Mouse (Mus musculus): Measurements from ENCODE around the gene Kcnh1. TPM values are rescaled to one million over a fixed set of nuclear protein-coding genes. Genes with fewer than 3 reads are reported as not detected.

The Kcnh1 gene
- polyA plus RNA-seq, 1 experiment from 2014 or later = 1.4 TPM

DNA sequence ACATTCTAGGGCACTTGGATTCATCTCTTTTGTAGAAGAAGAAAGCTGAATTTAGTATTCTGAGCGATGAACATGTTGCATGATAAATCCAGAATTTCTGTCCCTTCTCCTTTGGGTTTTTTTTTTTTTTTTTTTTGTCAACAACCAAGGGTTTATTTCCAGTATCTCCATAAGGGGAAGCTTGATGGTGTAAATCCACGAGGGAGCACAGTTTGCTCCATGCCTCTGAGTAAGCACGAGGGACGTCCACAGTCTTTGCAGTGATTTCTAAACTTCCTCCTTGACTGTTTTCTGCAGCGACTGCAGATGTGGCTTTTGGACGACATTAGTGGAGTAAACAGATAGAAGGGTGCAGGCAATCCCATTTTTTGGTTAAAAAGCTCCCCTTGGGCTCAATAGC lies 140.6 kb downstream of the Kcnh1 start:
- H3K27me3 ChIP-seq = no peaks in the 10 kb centered on the region
- 71% methylated on average over 6 of the region's 6 CpGs for WGBS
- H3K9ac ChIP-seq = no peak overlapping the region
- no peak overlapping the region for H3K4me3 ChIP-seq
- no peaks in the 10 kb centered on the region for H3K4me1 ChIP-seq
- H3K9me3 ChIP-seq = no peaks in the 10 kb centered on the region
- no peak for ATAC-seq (ENCODE audit: borderline replicate concordance, extremely low read depth, low FRiP score, low TSS enrichment)
- no peak overlapping the region for H3K4me2 ChIP-seq
- H3K27ac ChIP-seq = no peak overlapping the region
- H3K36me3 ChIP-seq = no peaks in the 10 kb centered on the region

DNA sequence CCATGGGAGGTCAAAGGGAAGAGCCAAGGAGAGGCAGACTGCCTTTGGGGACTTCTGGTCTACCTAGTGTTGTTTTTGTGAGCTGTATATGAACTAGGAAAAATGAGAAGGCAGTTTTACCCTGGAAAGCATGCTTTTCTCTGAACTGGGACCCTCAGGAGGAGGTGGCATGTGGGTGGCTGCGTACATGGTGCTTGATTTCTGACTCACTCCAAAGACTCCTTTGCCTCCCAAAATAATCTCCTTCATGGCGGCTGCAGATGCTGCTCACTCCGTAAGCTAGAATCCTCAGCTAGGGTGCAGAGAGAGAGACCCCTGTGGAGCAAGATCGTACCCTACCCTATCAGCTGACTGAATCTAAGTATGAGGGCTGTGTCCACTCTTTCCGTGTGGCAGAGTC lies 145.5 kb downstream of the Kcnh1 start:
- no peaks in the 10 kb centered on the region for H3K4me1 ChIP-seq
- no peak for ATAC-seq (ENCODE audit: borderline replicate concordance, extremely low read depth, low FRiP score, low TSS enrichment)
- WGBS = 88% methylated on average over 5 of the region's 5 CpGs

DNA sequence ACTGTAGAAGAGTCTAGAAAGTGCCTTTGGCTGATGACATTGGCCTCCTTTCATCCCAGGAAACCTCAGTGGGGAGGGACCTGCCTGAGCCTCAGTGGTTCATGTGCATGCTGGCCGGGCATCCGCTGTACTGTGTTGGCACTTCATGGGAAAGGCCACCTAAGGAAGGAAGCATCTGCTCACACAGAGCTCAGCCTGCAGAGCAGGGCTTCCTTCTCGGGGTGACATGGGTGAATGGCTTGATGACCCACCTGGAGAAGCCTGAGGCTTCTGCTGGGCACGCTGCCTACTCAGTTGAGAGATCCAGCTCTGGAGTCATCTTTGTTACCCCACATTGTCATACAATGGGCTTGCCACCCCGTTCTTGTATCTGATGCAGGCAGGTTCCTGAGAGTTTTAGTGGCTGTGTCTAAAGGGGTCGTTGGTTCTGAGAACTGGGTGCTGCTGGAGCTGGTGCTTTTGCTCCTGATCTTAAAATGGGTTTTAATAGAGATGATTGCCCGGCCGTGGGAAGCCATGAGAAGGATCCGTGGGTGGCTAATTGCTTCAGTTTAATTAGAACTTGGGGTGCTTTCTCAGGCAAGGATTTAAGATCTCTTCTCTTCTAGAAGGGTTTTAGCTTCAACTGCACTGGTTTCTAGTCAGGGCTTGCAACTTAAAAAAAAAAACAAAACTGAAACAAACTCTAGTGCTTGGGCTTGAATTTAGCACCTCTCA lies 148.9 kb downstream of the Kcnh1 start:
- no peak overlapping the region for H3K4me2 ChIP-seq
- H3K36me3 ChIP-seq = no peaks in the 10 kb centered on the region
- ATAC-seq (ENCODE audit: borderline replicate concordance, extremely low read depth, low FRiP score, low TSS enrichment) = no peak
- no peak overlapping the region for H3K9ac ChIP-seq
- H3K27me3 ChIP-seq = no peaks in the 10 kb centered on the region
- no peak overlapping the region for H3K27ac ChIP-seq
- no peak overlapping the region for H3K4me3 ChIP-seq
- no peaks in the 10 kb centered on the region for H3K4me1 ChIP-seq
- H3K9me3 ChIP-seq = no peaks in the 10 kb centered on the region
- 81% methylated on average over 9 of the region's 9 CpGs for WGBS

More for the DNA sequence above, 145.5 kb downstream of the Kcnh1 start:
- no peaks in the 10 kb centered on the region for H3K9me3 ChIP-seq
- no peak overlapping the region for H3K27ac ChIP-seq
- no peaks in the 10 kb centered on the region for H3K36me3 ChIP-seq
- no peak overlapping the region for H3K9ac ChIP-seq
- no peak overlapping the region for H3K4me3 ChIP-seq
- H3K27me3 ChIP-seq = no peaks in the 10 kb centered on the region
- no peak overlapping the region for H3K4me2 ChIP-seq

DNA sequence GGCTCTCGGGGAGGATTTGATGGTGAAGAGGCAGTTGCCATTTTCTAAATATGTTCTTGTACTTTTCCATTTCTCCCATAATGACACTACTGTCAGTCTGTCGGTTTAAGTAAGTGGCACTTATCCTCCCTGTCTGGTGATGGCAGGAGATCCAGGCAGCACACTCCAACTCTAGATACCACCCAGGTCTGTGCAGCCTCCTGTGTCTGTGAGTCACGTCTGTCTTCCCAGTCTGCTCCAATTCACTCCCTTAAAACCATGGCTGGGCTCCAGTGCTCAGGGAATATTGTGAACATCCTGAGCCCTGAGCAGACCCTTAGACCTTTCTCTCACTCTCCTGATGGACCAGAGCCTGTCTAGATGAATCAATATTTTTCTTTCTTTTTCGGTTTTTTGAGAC lies 151.2 kb downstream of the Kcnh1 start:
- H3K36me3 ChIP-seq = no peaks in the 10 kb centered on the region
- WGBS = 76% methylated on average over 4 of the region's 4 CpGs

GRCm38 (mm10) chr1:192343996-192344395 lies 153.4 kb downstream of the Kcnh1 start:
- Histone ChIP-seq H3K9me3 (no peaks in the 10 kb centered on the region), H3K9ac (no peak overlapping the region), H3K36me3 (no peaks in the 10 kb centered on the region), H3K27me3 (no peaks in the 10 kb centered on the region), H3K4me1 (no peaks in the 10 kb centered on the region), H3K4me3 (no peak overlapping the region), H3K27ac (no peak overlapping the region), H3K4me2 (no peak overlapping the region)
- ATAC-seq (ENCODE audit: borderline replicate concordance, extremely low read depth, low FRiP score, low TSS enrichment) = no peak
- 89% methylated on average over 4 of the region's 4 CpGs for WGBS

More for the DNA sequence above, 151.2 kb downstream of the Kcnh1 start:
- Histone ChIP-seq H3K4me3 (no peak overlapping the region), H3K9me3 (no peaks in the 10 kb centered on the region), H3K27ac (no peak overlapping the region), H3K9ac (no peak overlapping the region), H3K4me1 (no peaks in the 10 kb centered on the region), H3K27me3 (no peaks in the 10 kb centered on the region), H3K4me2 (no peak overlapping the region)
- ATAC-seq (ENCODE audit: borderline replicate concordance, extremely low read depth, low FRiP score, low TSS enrichment) = no peak

DNA sequence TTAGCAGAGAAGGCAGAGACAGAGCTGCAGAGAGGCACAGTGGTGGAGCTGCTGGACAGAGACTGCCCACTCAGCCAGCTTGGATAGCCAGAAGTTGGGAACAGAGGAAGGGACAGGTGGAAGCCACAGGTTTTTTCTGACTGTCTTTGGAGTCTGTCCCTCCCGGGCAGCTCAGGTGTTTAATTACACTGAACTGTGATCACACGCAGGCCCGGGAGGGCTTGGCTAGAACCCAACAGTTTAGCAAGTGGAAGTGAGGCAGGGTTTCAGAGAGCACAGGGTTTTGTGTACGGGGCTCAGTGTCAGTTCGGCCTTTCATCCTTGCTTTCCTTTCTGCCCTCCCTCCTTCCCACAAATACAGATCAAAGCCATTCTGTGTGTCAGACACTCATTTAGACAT lies 156.8 kb downstream of the Kcnh1 start:
- no peak for ATAC-seq (ENCODE audit: borderline replicate concordance, extremely low read depth, low FRiP score, low TSS enrichment)
- no peak overlapping the region for H3K4me2 ChIP-seq
- H3K9ac ChIP-seq = no peak overlapping the region
- H3K9me3 ChIP-seq = no peaks in the 10 kb centered on the region
- no peaks in the 10 kb centered on the region for H3K36me3 ChIP-seq
- H3K4me3 ChIP-seq = no peak overlapping the region
- H3K27ac ChIP-seq = no peak overlapping the region
- WGBS = 54% methylated on average over 5 of the region's 5 CpGs
- no peaks in the 10 kb centered on the region for H3K27me3 ChIP-seq
- no peaks in the 10 kb centered on the region for H3K4me1 ChIP-seq

GRCm38 (mm10) chr1:192356231-192356630 lies 165.7 kb downstream of the Kcnh1 start:
- Histone ChIP-seq H3K4me3 (no peak overlapping the region), H3K4me2 (no peak overlapping the region), H3K27ac (no peak overlapping the region), H3K9ac (no peak overlapping the region), H3K9me3 (no peaks in the 10 kb centered on the region), H3K27me3 (no peaks in the 10 kb centered on the region), H3K36me3 (no peaks in the 10 kb centered on the region), H3K4me1 (no peaks in the 10 kb centered on the region)
- WGBS = 78% methylated on average over 3 of the region's 3 CpGs
- ATAC-seq (ENCODE audit: borderline replicate concordance, extremely low read depth, low FRiP score, low TSS enrichment) = no peak

- H3K36me3 ChIP-seq = no peaks in the 10 kb centered on the region
- no peaks in the 10 kb centered on the region for H3K9me3 ChIP-seq
- no peak overlapping the region for H3K4me2 ChIP-seq
- WGBS = 86% methylated on average over 2 of the region's 2 CpGs
- H3K9ac ChIP-seq = no peak overlapping the region
- H3K27me3 ChIP-seq = no peaks in the 10 kb centered on the region
- no peak for ATAC-seq (ENCODE audit: borderline replicate concordance, extremely low read depth, low FRiP score, low TSS enrichment)
- no peaks in the 10 kb centered on the region for H3K4me1 ChIP-seq
- no peak overlapping the region for H3K27ac ChIP-seq
- H3K4me3 ChIP-seq = no peak overlapping the region
Observed at GRCm38 (mm10) chr1:192359212-192359611, 168.6 kb downstream of the Kcnh1 start.

DNA sequence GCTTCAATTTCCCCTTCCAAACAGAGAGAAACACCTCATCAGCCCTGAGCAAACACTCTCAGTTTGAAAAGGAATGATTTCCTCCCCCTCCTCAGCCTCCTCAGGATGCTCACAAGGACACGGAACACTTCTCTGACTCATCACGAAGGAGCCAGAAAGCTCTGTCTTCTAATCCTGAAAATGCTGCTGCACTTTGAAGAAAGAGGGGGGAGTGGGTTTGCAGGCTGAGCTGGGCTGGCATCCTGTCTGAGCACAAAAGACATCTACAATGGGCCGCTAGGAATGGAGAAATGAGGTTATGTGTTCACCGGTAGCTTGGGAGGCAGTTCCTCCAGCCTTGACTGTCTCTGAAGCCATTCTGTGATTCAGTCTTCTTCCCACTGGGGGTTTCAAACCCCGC lies 177.8 kb downstream of the Kcnh1 start:
- ATAC-seq (ENCODE audit: borderline replicate concordance, extremely low read depth, low FRiP score, low TSS enrichment) = no peak
- H3K36me3 ChIP-seq = no peaks in the 10 kb centered on the region
- H3K9me3 ChIP-seq = no peaks in the 10 kb centered on the region
- no peak overlapping the region for H3K9ac ChIP-seq
- no peak overlapping the region for H3K4me2 ChIP-seq
- 43% methylated on average over 5 of the region's 5 CpGs for WGBS
- H3K27ac ChIP-seq = no peak overlapping the region
- no peaks in the 10 kb centered on the region for H3K27me3 ChIP-seq
- no peaks in the 10 kb centered on the region; the same call in 1 of the 2 replicates for H3K4me1 ChIP-seq
- no peak overlapping the region for H3K4me3 ChIP-seq

- no peak overlapping the region for H3K27ac ChIP-seq
- H3K4me2 ChIP-seq = no peak overlapping the region
- no peaks in the 10 kb centered on the region for H3K27me3 ChIP-seq
- H3K36me3 ChIP-seq = no peaks in the 10 kb centered on the region
- no peaks in the 10 kb centered on the region; the same call in 1 of the 2 replicates for H3K4me1 ChIP-seq
- H3K9me3 ChIP-seq = no peaks in the 10 kb centered on the region
- no peak overlapping the region for H3K4me3 ChIP-seq
- WGBS = 73% methylated on average over 4 of the region's 4 CpGs
- no peak overlapping the region for H3K9ac ChIP-seq
- ATAC-seq (ENCODE audit: borderline replicate concordance, extremely low read depth, low FRiP score, low TSS enrichment) = no peak
Observed at GRCm38 (mm10) chr1:192371943-192372614, 181.5 kb downstream of the Kcnh1 start.

- Histone ChIP-seq H3K4me1 (no peaks in the 10 kb centered on the region), H3K9me3 (no peaks in the 10 kb centered on the region), H3K27ac (no peak overlapping the region), H3K9ac (no peak overlapping the region), H3K27me3 (no peaks in the 10 kb centered on the region), H3K4me2 (no peak overlapping the region), H3K4me3 (no peak overlapping the region), H3K36me3 (no peaks in the 10 kb centered on the region)
- 78% methylated on average over 4 of the region's 4 CpGs for WGBS
- ATAC-seq (ENCODE audit: borderline replicate concordance, extremely low read depth, low FRiP score, low TSS enrichment) = no peak
Observed at GRCm38 (mm10) chr1:192378546-192379075, 188.0 kb downstream of the Kcnh1 start.

GRCm38 (mm10) chr1:192380596-192381041 lies 190.0 kb downstream of the Kcnh1 start:
- no peaks in the 10 kb centered on the region for H3K27me3 ChIP-seq
- H3K36me3 ChIP-seq = no peaks in the 10 kb centered on the region
- H3K4me1 ChIP-seq = no peaks in the 10 kb centered on the region
- no peak for ATAC-seq (ENCODE audit: borderline replicate concordance, extremely low read depth, low FRiP score, low TSS enrichment)
- no peak overlapping the region for H3K4me3 ChIP-seq
- no peak overlapping the region for H3K4me2 ChIP-seq
- no peak overlapping the region for H3K9ac ChIP-seq
- no peaks in the 10 kb centered on the region for H3K9me3 ChIP-seq
- 73% methylated on average over 5 of the region's 5 CpGs for WGBS
- H3K27ac ChIP-seq = no peak overlapping the region

Measured in lung, embryonic 15.5 days (tissue).